Mouse (Mus musculus): ENCODE measurements around the gene Lrg1.

Lrg1 gene

GRCm38 (mm10) chr17:56136558-56136957 lies 14.8 kb upstream of the Lrg1 start:
- no peak for DNase-seq (ENCODE audit: low spot score in 2 of 2)

GRCm38 (mm10) chr17:56134463-56134971 lies 12.7 kb upstream of the Lrg1 start:
- no peak for DNase-seq (ENCODE audit: low spot score in 2 of 2)

GRCm38 (mm10) chr17:56133457-56134363 lies 11.9 kb upstream of the Lrg1 start:
- DNase-seq (ENCODE audit: low spot score in 2 of 2) = no peak

GRCm38 (mm10) chr17:56132661-56133060 lies 10.9 kb upstream of the Lrg1 start:
- DNase-seq (ENCODE audit: low spot score in 2 of 2) = no peak

- no peak for DNase-seq (ENCODE audit: low spot score in 2 of 2)
Measured at GRCm38 (mm10) chr17:56131814-56132213, 10.0 kb upstream of the Lrg1 start.

GRCm38 (mm10) chr17:56131136-56131535 lies 9.3 kb upstream of the Lrg1 start:
- DNase-seq (ENCODE audit: low spot score in 2 of 2) = no peak

GRCm38 (mm10) chr17:56128246-56128645 lies 6.4 kb upstream of the Lrg1 start:
- DNase-seq (ENCODE audit: low spot score in 2 of 2) = no peak

GRCm38 (mm10) chr17:56126175-56126574 lies 4.4 kb upstream of the Lrg1 start:
- no peak for DNase-seq (ENCODE audit: low spot score in 2 of 2)

- DNase-seq (ENCODE audit: low spot score in 2 of 2) = no peak
Measured at GRCm38 (mm10) chr17:56125276-56125630, 3.5 kb upstream of the Lrg1 start.

- DNase-seq (ENCODE audit: low spot score in 2 of 2) = no peak
Measured at GRCm38 (mm10) chr17:56124377-56125275, 2.8 kb upstream of the Lrg1 start.

- no peak for DNase-seq (ENCODE audit: low spot score in 2 of 2)
Measured at GRCm38 (mm10) chr17:56123681-56124340, 2.0 kb upstream of the Lrg1 start.

GRCm38 (mm10) chr17:56123161-56123560 lies 1.4 kb upstream of the Lrg1 start:
- no peak for DNase-seq (ENCODE audit: low spot score in 2 of 2)

- no peak for DNase-seq (ENCODE audit: low spot score in 2 of 2)
Measured at GRCm38 (mm10) chr17:56119981-56120880, 1.6 kb downstream of the Lrg1 start.

- no peak for DNase-seq (ENCODE audit: low spot score in 2 of 2)
Measured at GRCm38 (mm10) chr17:56119431-56119830, 2.4 kb downstream of the Lrg1 start.

- no peak for DNase-seq (ENCODE audit: low spot score in 2 of 2)
Measured at GRCm38 (mm10) chr17:56117251-56117710, 4.5 kb downstream of the Lrg1 start, which contains the start of gene Plin5. Gene Plin5, minus strand, starts transcription at chr17:56117596.

GRCm38 (mm10) chr17:56116193-56116592 lies 5.6 kb downstream of the Lrg1 start:
- no peak for DNase-seq (ENCODE audit: low spot score in 2 of 2)

- DNase-seq (ENCODE audit: low spot score in 2 of 2) = no peak
Measured at GRCm38 (mm10) chr17:56112743-56113142, 9.1 kb downstream of the Lrg1 start.

GRCm38 (mm10) chr17:56111864-56112263 lies 9.9 kb downstream of the Lrg1 start:
- no peak for DNase-seq (ENCODE audit: low spot score in 2 of 2)

- no peak for DNase-seq (ENCODE audit: low spot score in 2 of 2)
Measured at GRCm38 (mm10) chr17:56111021-56111420, 10.8 kb downstream of the Lrg1 start.

GRCm38 (mm10) chr17:56110571-56110970 lies 11.2 kb downstream of the Lrg1 start:
- DNase-seq (ENCODE audit: low spot score in 2 of 2) = no peak
